4 mouse cellular contexts compared by ENCODE assay signal in genomic region chr19:44331128-44331527, GRCm38 (mm10). TPM values are rescaled to one million over a fixed set of nuclear protein-coding genes. Genes with fewer than 3 reads are reported as not detected.
"Had no signal": no experiment of that assay in that cellular context is flagged by ENCODE, and none has a peak within 500 bp of the region (broad histone marks: within the 10 kb centered on the region; RNA-seq: fewer than 3 reads in every experiment).

No protein-coding gene starts in this region.

RNA-seq across cellular contexts. Expression of gene Scd4, which starts 1.8 kb away (rescaled TPM):
- total RNA-seq: granulocyte monocyte progenitor cell, adult 5-6 weeks had no signal
- polyA plus RNA-seq: embryonic facial prominence, embryonic 11.5 days; erythroblast, embryonic 14.5 days; forebrain, embryonic 11.5 days had no signal
